Mouse (Mus musculus) forebrain, embryonic 13.5 days (tissue): Measurements from ENCODE around the gene Cadm3. TPM values are rescaled to one million over a fixed set of nuclear protein-coding genes. Genes with fewer than 3 reads are reported as not detected.
A peak's percentile ranks its signal among the peaks of the same experiment; 100 is the strongest.

Experiments
- ATAC-seq: fragments of 200-750 bp; cut with Nextera tagmentation; 2 replicates; pipeline ENCODE4 v1.8.0; 2017
- H3K27ac ChIP-seq: fragments of 300-500 bp; sonication (generic); 2 replicates; pipeline ENCODE4 v1.5.1; 2015; ENCODE audit warnings: inconsistent platforms, mild to moderate bottlenecking, moderate library complexity
- H3K27me3 ChIP-seq: fragments of 300-500 bp; sonication (generic); 2 replicates; pipeline ENCODE4 v1.6.1; 2015; ENCODE audit warnings: mild to moderate bottlenecking, inconsistent platforms
- H3K36me3 ChIP-seq: fragments of 300-500 bp; sonication (generic); 2 replicates; pipeline ENCODE4 v1.6.1; 2015; ENCODE audit warnings: mild to moderate bottlenecking, inconsistent platforms; ENCODE audit not compliant: poor library complexity, severe bottlenecking
- H3K4me1 ChIP-seq: fragments of 300-500 bp; sonication (generic); 2 replicates; pipeline ENCODE4 v1.6.1; 2015; ENCODE audit warnings: inconsistent platforms
- H3K4me2 ChIP-seq: fragments of 300-500 bp; sonication (generic); 2 replicates; pipeline ENCODE4 v1.6.1; 2015; ENCODE audit warnings: inconsistent platforms, mild to moderate bottlenecking, moderate library complexity
- H3K4me3 ChIP-seq: fragments of 300-500 bp; sonication (generic); 2 replicates; pipeline ENCODE4 v1.5.1; 2015; ENCODE audit warnings: mild to moderate bottlenecking, inconsistent platforms
- H3K9ac ChIP-seq: fragments of 300-500 bp; sonication (generic); 2 replicates; pipeline ENCODE4 v1.6.1; 2015; ENCODE audit warnings: mild to moderate bottlenecking, inconsistent platforms
- H3K9me3 ChIP-seq: fragments of 300-500 bp; sonication (generic); replicated peaks from 2 replicates; pipeline ENCODE4 v1.6.1; 2016; ENCODE audit warnings: inconsistent platforms
- WGBS: fragments of 180-500 bp; shearing (Covaris S2); methylation state at CpG from one replicate; pipeline ENCODE4 v1.1.7; 2015; 5-methylcytosine and 5-hydroxymethylcytosine counted together
- polyA plus RNA-seq: library from polyadenylated mRNA; unstranded; fragments of >200 nt; fragmentation: Nextera tagmentation; extraction: Ambion mirVana; gene quantifications from 2 replicates; pipeline ENCODE4 v1.2.1, GENCODE M21; 2015

Cadm3 gene
- polyA plus RNA-seq, 1 experiment from 2014 or later = 17.5 TPM

- 76% methylated on average over 9 of the region's 9 CpGs for WGBS
- ATAC-seq = no peak
- Histone ChIP-seq H3K27me3 (no peaks in the 10 kb centered on the region), H3K4me2 (no peak within 1 kb of the TSS), H3K27ac (no peak within 1 kb of the TSS; the same call in 1 of the 2 replicates), H3K36me3 (peaks cover 30% of the 10 kb centered on the region), H3K9ac (no peak within 1 kb of the TSS), H3K4me3 (no peak within 1 kb of the TSS), H3K9me3 (no peaks in the 10 kb centered on the region), H3K4me1 (peaks cover 15% of the 10 kb centered on the region)
Observed at GRCm38 (mm10) chr1:173333312-173334253, 33.9 kb downstream of the Cadm3 start, which contains the start of gene Ackr1. Ackr1 (minus strand) TSS chr1:173333750.

- H3K4me2 ChIP-seq = no peak overlapping the region
- H3K9ac ChIP-seq = no peak overlapping the region
- H3K36me3 ChIP-seq = peaks cover 20% of the 10 kb centered on the region
- no peak for ATAC-seq
- H3K27ac ChIP-seq = no peak overlapping the region
- H3K4me1 ChIP-seq = peaks cover 21% of the 10 kb centered on the region
- H3K27me3 ChIP-seq = no peaks in the 10 kb centered on the region
- WGBS = 92% methylated on average over 5 of the region's 5 CpGs
- no peak overlapping the region for H3K4me3 ChIP-seq
- H3K9me3 ChIP-seq = no peaks in the 10 kb centered on the region
Observed at GRCm38 (mm10) chr1:173332418-173332817, 35.1 kb downstream of the Cadm3 start.

- Histone ChIP-seq H3K9ac (no peak overlapping the region), H3K4me2 (no peak overlapping the region), H3K36me3 (no peaks in the 10 kb centered on the region), H3K4me1 (peaks cover 16% of the 10 kb centered on the region), H3K27ac (no peak overlapping the region), H3K9me3 (no peaks in the 10 kb centered on the region), H3K4me3 (no peak overlapping the region), H3K27me3 (no peaks in the 10 kb centered on the region)
- no peak for ATAC-seq
- WGBS = 75% methylated on average over 5 of the region's 5 CpGs
Observed at GRCm38 (mm10) chr1:173329743-173330142, 37.8 kb downstream of the Cadm3 start.

- ATAC-seq = no peak
- Histone ChIP-seq H3K36me3 (no peaks in the 10 kb centered on the region), H3K9me3 (no peaks in the 10 kb centered on the region), H3K27me3 (no peaks in the 10 kb centered on the region), H3K4me1 (peaks cover 16% of the 10 kb centered on the region), H3K9ac (no peak overlapping the region), H3K4me3 (no peak overlapping the region), H3K27ac (no peak overlapping the region), H3K4me2 (no peak overlapping the region)
- 42% methylated on average over 4 of the region's 4 CpGs for WGBS
Observed at GRCm38 (mm10) chr1:173329185-173329584, 38.3 kb downstream of the Cadm3 start.

- Histone ChIP-seq H3K9me3 (no peaks in the 10 kb centered on the region), H3K4me3 (no peak overlapping the region), H3K9ac (no peak overlapping the region), H3K4me1 (peaks cover 16% of the 10 kb centered on the region), H3K27ac (no peak overlapping the region), H3K36me3 (no peaks in the 10 kb centered on the region), H3K4me2 (peak overlapping the region; percentile 12; the same call in 1 of the 2 replicates), H3K27me3 (no peaks in the 10 kb centered on the region)
- peak; percentile 46; the same call in 1 of the 2 replicates for ATAC-seq
- 23% methylated on average over 8 of the region's 8 CpGs for WGBS
Observed at GRCm38 (mm10) chr1:173328446-173328845, 39.0 kb downstream of the Cadm3 start.

- no peak for ATAC-seq
- Histone ChIP-seq H3K4me1 (peaks cover 23% of the 10 kb centered on the region), H3K27me3 (no peaks in the 10 kb centered on the region), H3K27ac (no peak overlapping the region), H3K9ac (no peak overlapping the region), H3K9me3 (no peaks in the 10 kb centered on the region), H3K36me3 (no peaks in the 10 kb centered on the region), H3K4me3 (no peak overlapping the region), H3K4me2 (no peak overlapping the region)
- WGBS = 71% methylated on average over 1 of the region's 1 CpGs
Observed at GRCm38 (mm10) chr1:173326552-173326951, 40.9 kb downstream of the Cadm3 start.

GRCm38 (mm10) chr1:173325395-173325794, 42.1 kb downstream of the Cadm3 start:
- no peak overlapping the region for H3K9ac ChIP-seq
- no peak overlapping the region for H3K4me3 ChIP-seq
- no peak overlapping the region for H3K4me2 ChIP-seq

GRCm38 (mm10) chr1:173324961-173325360, 42.5 kb downstream of the Cadm3 start:
- no peak overlapping the region for H3K4me2 ChIP-seq
- H3K4me1 ChIP-seq = peaks cover 25% of the 10 kb centered on the region
- no peak overlapping the region for H3K9ac ChIP-seq
- 69% methylated on average over 4 of the region's 4 CpGs for WGBS
- no peak overlapping the region for H3K4me3 ChIP-seq
- no peaks in the 10 kb centered on the region for H3K36me3 ChIP-seq
- H3K9me3 ChIP-seq = no peaks in the 10 kb centered on the region
- no peaks in the 10 kb centered on the region for H3K27me3 ChIP-seq
- ATAC-seq = no peak
- no peak overlapping the region for H3K27ac ChIP-seq

More at GRCm38 (mm10) chr1:173325395-173325794, 42.1 kb downstream of the Cadm3 start:
- no peaks in the 10 kb centered on the region for H3K9me3 ChIP-seq
- ATAC-seq = no peak
- 78% methylated on average over 1 of the region's 1 CpGs for WGBS
- H3K36me3 ChIP-seq = no peaks in the 10 kb centered on the region
- H3K27me3 ChIP-seq = no peaks in the 10 kb centered on the region
- peaks cover 25% of the 10 kb centered on the region for H3K4me1 ChIP-seq
- no peak overlapping the region for H3K27ac ChIP-seq

GRCm38 (mm10) chr1:173323839-173324585, 43.5 kb downstream of the Cadm3 start:
- Histone ChIP-seq H3K4me3 (no peak overlapping the region), H3K9me3 (no peaks in the 10 kb centered on the region), H3K27me3 (no peaks in the 10 kb centered on the region), H3K27ac (no peak overlapping the region), H3K4me1 (peaks cover 21% of the 10 kb centered on the region), H3K4me2 (no peak overlapping the region), H3K36me3 (no peaks in the 10 kb centered on the region), H3K9ac (no peak overlapping the region)
- WGBS = 28% methylated on average over 5 of the region's 5 CpGs
- ATAC-seq = no peak

GRCm38 (mm10) chr1:173322249-173322627, 45.3 kb downstream of the Cadm3 start:
- Histone ChIP-seq H3K27ac (no peak overlapping the region), H3K4me3 (no peak overlapping the region), H3K9me3 (no peaks in the 10 kb centered on the region), H3K9ac (no peak overlapping the region), H3K4me1 (peaks cover 11% of the 10 kb centered on the region), H3K4me2 (no peak overlapping the region), H3K36me3 (no peaks in the 10 kb centered on the region), H3K27me3 (no peaks in the 10 kb centered on the region)
- 71% methylated on average over 6 of the region's 6 CpGs for WGBS
- ATAC-seq = no peak

GRCm38 (mm10) chr1:173321593-173322248, 45.8 kb downstream of the Cadm3 start:
- 62% methylated on average over 8 of the region's 8 CpGs for WGBS
- H3K4me1 ChIP-seq = peaks cover 11% of the 10 kb centered on the region
- H3K4me3 ChIP-seq = no peak overlapping the region
- H3K27me3 ChIP-seq = no peaks in the 10 kb centered on the region
- H3K9ac ChIP-seq = no peak overlapping the region
- peak; percentile 34; the same call in 1 of the 2 replicates for ATAC-seq
- H3K9me3 ChIP-seq = no peaks in the 10 kb centered on the region
- no peaks in the 10 kb centered on the region for H3K36me3 ChIP-seq
- no peak overlapping the region for H3K27ac ChIP-seq
- H3K4me2 ChIP-seq = no peak overlapping the region
